Mouse (Mus musculus) retina, postnatal 1 day (tissue): ENCODE measurements around the gene Slc51a.
"Not testable (repeated sequence)": the region's sequence is repeated elsewhere in the genome, so short reads cannot be mapped to it uniquely, and the experiment has no call there.

Source experiments
- DNase-seq: peaks from one replicate; pipeline ENCODE4 v3.0.0-alpha.2; 2012

Gene Slc51a

GRCm38 (mm10) chr16:32464908-32465307 is 22.8 kb downstream of the Slc51a start:
- DNase-seq: no peak

GRCm38 (mm10) chr16:32463426-32463825 is 24.3 kb downstream of the Slc51a start:
- DNase-seq: no peak

- no peak for DNase-seq
These were observed 24.7 kb downstream of the Slc51a start for GRCm38 (mm10) chr16:32462950-32463349.

- no peak for DNase-seq
These were observed 26.0 kb downstream of the Slc51a start for GRCm38 (mm10) chr16:32461713-32462112.

- no peak for DNase-seq
These were observed 27.2 kb downstream of the Slc51a start for GRCm38 (mm10) chr16:32460518-32460917.

- peak; percentile 75 for DNase-seq
These were observed 29.9 kb downstream of the Slc51a start for GRCm38 (mm10) chr16:32457589-32458386.

- no peak for DNase-seq
These were observed 30.9 kb downstream of the Slc51a start for GRCm38 (mm10) chr16:32456761-32457160.

GRCm38 (mm10) chr16:32456086-32456485 is 31.6 kb downstream of the Slc51a start:
- DNase-seq: no peak

GRCm38 (mm10) chr16:32454646-32455045 is 33.0 kb downstream of the Slc51a start:
- DNase-seq: no peak

- no peak for DNase-seq
These were observed 34.6 kb downstream of the Slc51a start for GRCm38 (mm10) chr16:32453102-32453501.

GRCm38 (mm10) chr16:32450133-32450532 is 37.5 kb downstream of the Slc51a start:
- DNase-seq: no peak

GRCm38 (mm10) chr16:32449665-32450064 is 38.0 kb downstream of the Slc51a start:
- DNase-seq: no peak

GRCm38 (mm10) chr16:32446563-32447138 is 41.0 kb downstream of the Slc51a start:
- no peak for DNase-seq

- no peak for DNase-seq
These were observed 42.1 kb downstream of the Slc51a start for GRCm38 (mm10) chr16:32445558-32445957.

GRCm38 (mm10) chr16:32444615-32445014 is 43.1 kb downstream of the Slc51a start:
- DNase-seq: not testable (repeated sequence)

GRCm38 (mm10) chr16:32441432-32441831 is 46.2 kb downstream of the Slc51a start:
- no peak for DNase-seq

- DNase-seq: no peak
These were observed 50.4 kb downstream of the Slc51a start for GRCm38 (mm10) chr16:32437266-32437665.

- no peak for DNase-seq
These were observed 51.0 kb downstream of the Slc51a start for GRCm38 (mm10) chr16:32436657-32437056.

- DNase-seq: no peak
These were observed 53.0 kb downstream of the Slc51a start for GRCm38 (mm10) chr16:32434691-32435090.

GRCm38 (mm10) chr16:32434066-32434465 is 53.6 kb downstream of the Slc51a start:
- no peak for DNase-seq

- DNase-seq: no peak
These were observed 54.5 kb downstream of the Slc51a start for GRCm38 (mm10) chr16:32433138-32433537.

- DNase-seq: no peak
These were observed 55.8 kb downstream of the Slc51a start for GRCm38 (mm10) chr16:32431926-32432325.

GRCm38 (mm10) chr16:32431047-32431591 is 56.6 kb downstream of the Slc51a start:
- no peak for DNase-seq

- DNase-seq: peak; percentile 96
These were observed 57.1 kb downstream of the Slc51a start, which contains the start of gene Pcyt1a for GRCm38 (mm10) chr16:32430474-32431046. TSS of gene Pcyt1a (plus strand) at chr16:32430921.
